Mouse (Mus musculus): ENCODE results near the gene Fezf2.

The Fezf2 gene

DNA sequence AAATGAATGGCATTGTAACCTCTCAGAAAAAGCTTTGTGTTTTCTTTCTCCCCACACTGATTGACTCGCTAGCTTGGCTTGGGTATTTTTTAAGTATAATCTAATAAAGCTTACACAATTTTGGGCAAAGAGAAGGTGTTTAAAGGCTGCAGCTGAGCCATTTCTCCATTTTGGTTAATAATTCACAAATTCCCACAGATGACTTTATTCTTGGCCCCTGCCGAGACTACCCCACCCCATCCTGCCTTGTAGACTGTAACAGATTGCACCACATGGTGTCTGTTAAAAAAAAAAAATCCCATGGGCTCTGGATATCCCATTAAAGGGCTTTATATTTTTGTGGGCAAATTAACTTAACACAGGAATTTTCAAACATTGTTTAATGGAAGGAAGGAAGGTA is 44.9 kb downstream of the Fezf2 start:
- CTCF ChIA-PET = no interaction called here
- POLR2A ChIA-PET = interaction anchor here in 1 of 4 experiments (3.1 kb wide), 1 partner anchor 18 kb away, joined by 15 read pairs; the partner anchor contains the start of genes 3830406C13Rik and Gm49355

GRCm38 (mm10) chr14:12300677-12301076 is 47.3 kb downstream of the Fezf2 start:
- CTCF ChIA-PET = no interaction called here
- POLR2A ChIA-PET = no interaction called here

GRCm38 (mm10) chr14:12300275-12300674 is 47.7 kb downstream of the Fezf2 start:
- POLR2A ChIA-PET = no interaction called here
- CTCF ChIA-PET = no interaction called here

- ChIA-PET POLR2A (no interaction called here), CTCF (no interaction called here)
Observed at GRCm38 (mm10) chr14:12299654-12300053, 48.3 kb downstream of the Fezf2 start.

- CTCF ChIA-PET = no interaction called here
- POLR2A ChIA-PET = no interaction called here
Observed at GRCm38 (mm10) chr14:12299171-12299570, 48.8 kb downstream of the Fezf2 start.

DNA sequence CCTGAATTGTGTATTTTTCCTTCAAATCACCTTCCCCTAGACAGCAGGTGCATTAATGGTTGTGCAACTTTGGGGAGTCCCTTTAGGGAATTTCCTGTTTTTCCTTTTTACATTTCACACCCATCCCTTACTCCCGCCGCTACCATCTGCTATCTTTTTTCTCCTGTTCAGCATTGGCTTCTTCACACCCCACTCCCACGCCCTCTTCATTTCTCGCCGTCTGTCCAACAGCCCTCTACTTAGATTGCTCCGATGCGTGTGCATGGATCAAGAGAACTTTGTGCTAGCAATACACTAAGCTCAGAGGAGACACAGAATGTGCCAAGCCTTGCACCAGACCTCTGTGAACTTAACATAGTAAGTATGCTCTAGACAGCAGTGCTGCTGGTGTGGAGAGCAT is 51.6 kb downstream of the Fezf2 start:
- ChIA-PET CTCF (no interaction called here), POLR2A (interaction anchor here in 2 of 4 experiments (2.2 to 2.9 kb wide), 2 partner anchors 12 kb away, joined by 8 to 20 read pairs; partner anchors contain the start of genes 3830406C13Rik (in 2 of the 2) and Gm49355 (in 2 of the 2))

Measured in embryonic stem cell, embryonic (primary cell).